Mouse (Mus musculus) ES-E14 (cell line): ENCODE measurements at regions not wholly inside any gene's neighbourhood (a gene's known extent, or its start where the extent isn't known, plus 50 kb on each side); places are given as distances from the start of the nearest gene placed in this dataset.
A peak's percentile ranks its signal among the peaks of the same experiment; 100 is the strongest.

ENCODE experiments used
- DNase-seq: peaks from one replicate; pipeline ENCODE4 v3.0.0-alpha.2; 2013; ENCODE audit warnings: low read depth, low spot score
- H3K27ac ChIP-seq: 2 replicates; pipeline ENCODE4 v1.5.1; 2012; ENCODE audit warnings: low read depth, mild to moderate bottlenecking, low read length, moderate library complexity, mixed read lengths; ENCODE audit not compliant: poor library complexity, insufficient read depth, severe bottlenecking
- H3K36me3 ChIP-seq: 2 replicates; pipeline ENCODE4 v1.6.1; 2012; ENCODE audit warnings: mild to moderate bottlenecking, low read length, moderate library complexity, mixed read lengths; ENCODE audit not compliant: control insufficient read depth, poor library complexity, insufficient read depth, severe bottlenecking
- H3K4me1 ChIP-seq, 2 experiments: fragments of 150-350 bp in 1 of 2; sonication (generic) in 1 of 2; 2 replicates each; pipeline ENCODE4 v1.6.1; 2012; ENCODE audit warnings: low read length in 2 of 2, mild to moderate bottlenecking in 1 of 2, mixed read lengths in 1 of 2; ENCODE audit not compliant: control insufficient read depth in 2 of 2, insufficient read depth in 2 of 2, poor library complexity in 1 of 2
- H3K4me3 ChIP-seq, 2 experiments: fragments of 150-350 bp in 1 of 2; sonication (generic) in 1 of 2; 2 replicates each; pipeline ENCODE4 v1.5.1; 2012; ENCODE audit warnings: low read length in 2 of 2, low read depth in 1 of 2, mild to moderate bottlenecking in 1 of 2, mixed read lengths in 1 of 2; ENCODE audit not compliant: insufficient read depth in 1 of 2, poor library complexity in 1 of 2, severe bottlenecking in 1 of 2
- H3K9ac ChIP-seq: 2 replicates; pipeline ENCODE4 v1.6.1; 2012; ENCODE audit warnings: low read depth, mild to moderate bottlenecking, low read length, mixed read lengths; ENCODE audit not compliant: poor library complexity, insufficient read depth, severe bottlenecking
- H3K9me3 ChIP-seq: fragments of 150-350 bp; sonication (generic); 2 replicates; pipeline ENCODE4 v1.6.1; 2012; ENCODE audit warnings: low read depth, mild to moderate bottlenecking, low read length; ENCODE audit not compliant: control insufficient read depth, insufficient read depth
- CHD2 ChIP-seq: IDR thresholded peaks from 2 replicates; pipeline ENCODE4 v1.6.1; 2014; ENCODE audit warnings: mild to moderate bottlenecking, low read depth, low read length, inconsistent platforms
- HCFC1 ChIP-seq: IDR thresholded peaks from 2 replicates; pipeline ENCODE4 v1.6.1; 2012; ENCODE audit warnings: low read length, inconsistent platforms, borderline replicate concordance; ENCODE audit not compliant: insufficient read depth
- MAFK ChIP-seq: IDR thresholded peaks from 2 replicates; pipeline ENCODE4 v1.6.1; 2014; ENCODE audit warnings: mild to moderate bottlenecking, low read depth, low read length, inconsistent platforms; ENCODE audit not compliant: insufficient read depth
- ZC3H11A ChIP-seq: IDR thresholded peaks from 2 replicates; pipeline ENCODE4 v1.6.1; 2012; ENCODE audit warnings: low read depth, mild to moderate bottlenecking, inconsistent platforms, low read length, borderline replicate concordance
- ZNF384 ChIP-seq: IDR thresholded peaks from 2 replicates; pipeline ENCODE4 v1.6.1; 2012; ENCODE audit warnings: low read depth, low read length, inconsistent platforms
- in situ Hi-C, 2 experiments: fragments of 600-800 bp; cut with MboI; formaldehyde crosslinking; loops; one replicate each; pipeline ENCODE4 v1.15.1; 2025; ENCODE audit warnings: low sequenced_read_pairs in 2 of 2, inconsistent platforms in 1 of 2; ENCODE audit not compliant: unreplicated experiment in 2 of 2

DNA sequence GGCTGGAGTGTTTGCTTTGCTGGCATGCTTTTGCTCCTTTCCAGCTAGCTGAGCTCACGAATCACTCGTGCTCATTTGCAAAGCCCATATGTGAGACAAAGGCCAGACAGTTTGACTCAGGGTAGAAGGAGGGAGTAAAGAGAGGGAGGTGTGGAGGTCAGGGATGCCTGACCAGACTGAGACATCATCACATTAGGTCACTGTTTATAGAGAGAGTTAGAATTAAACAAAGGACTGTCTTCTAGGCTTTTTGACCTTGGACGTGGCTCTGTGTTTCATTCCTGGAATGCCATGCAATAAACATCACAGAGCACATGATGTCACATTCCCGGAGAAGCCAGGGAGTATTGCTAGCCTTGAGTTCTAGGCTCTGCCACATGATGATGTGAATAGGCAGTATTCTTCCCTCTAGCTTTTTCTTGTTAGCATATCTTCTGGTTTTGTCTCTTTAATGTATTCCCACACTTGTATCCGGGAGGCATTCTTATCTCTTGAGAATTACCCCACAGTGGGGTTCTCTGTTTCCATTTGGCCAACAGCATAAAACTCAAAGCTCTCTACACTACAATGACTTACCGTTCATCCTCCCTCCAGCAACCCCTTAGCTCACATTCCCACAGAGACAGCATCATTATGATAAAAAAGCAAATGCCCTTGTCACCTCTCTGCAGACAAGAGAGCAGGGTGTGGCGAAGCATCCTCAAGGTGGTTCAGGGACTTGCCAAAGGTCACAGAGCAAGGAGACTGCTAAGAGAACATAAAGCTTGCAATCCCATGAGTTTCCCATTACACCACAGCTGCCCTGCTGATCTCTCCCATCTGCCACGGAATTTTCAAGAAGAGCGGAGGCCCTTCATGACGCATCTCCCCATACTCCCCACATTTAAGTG lies 301.3 kb downstream of the Cd83 start:
- peak; percentile 45 for DNase-seq
- H3K36me3 ChIP-seq, result no peaks in the 10 kb centered on the region
- 0 out of 2 replicates have a peak, but pooled peaks have one; percentile 7 for TF ChIP-seq MAFK
- 0 out of 2 replicates have a peak, but pooled peaks have one; percentile 17 for TF ChIP-seq ZNF384
- no peak; the same call in 1 of the 2 replicates for TF ChIP-seq CHD2
- no peak overlapping the region for H3K4me3 ChIP-seq
- H3K4me1 ChIP-seq, result peaks cover 6 to 9% of the 10 kb centered on the region in 2 experiments; a peak in 2 of 4 replicates
- in situ Hi-C loops, result no loop called here
- no peak overlapping the region for H3K9ac ChIP-seq
- no peaks in the 10 kb centered on the region for H3K9me3 ChIP-seq
- no peak overlapping the region for H3K27ac ChIP-seq

DNA sequence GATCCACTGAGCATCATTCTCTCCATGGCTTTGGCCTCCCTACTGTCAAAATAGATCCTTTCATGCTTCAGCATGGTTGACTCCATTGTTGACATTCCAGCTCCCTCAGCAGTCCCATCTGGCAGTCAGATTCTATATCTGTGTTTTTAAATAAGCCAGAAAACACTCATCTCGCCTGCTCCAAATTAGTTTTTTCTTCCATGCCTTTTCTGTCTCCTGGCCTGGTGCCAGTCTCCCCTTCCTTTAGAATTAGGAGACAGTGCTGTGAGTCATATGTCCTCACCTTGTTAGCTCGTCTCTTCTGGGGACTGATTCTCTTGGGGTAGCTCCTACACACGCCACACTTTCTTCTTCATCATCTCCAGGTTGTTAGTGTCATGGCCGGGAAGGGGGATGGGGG lies 302.2 kb downstream of the Cd83 start:
- DNase-seq, result no peak
- in situ Hi-C loops, result no loop called here
- no peaks in the 10 kb centered on the region for H3K36me3 ChIP-seq

DNA sequence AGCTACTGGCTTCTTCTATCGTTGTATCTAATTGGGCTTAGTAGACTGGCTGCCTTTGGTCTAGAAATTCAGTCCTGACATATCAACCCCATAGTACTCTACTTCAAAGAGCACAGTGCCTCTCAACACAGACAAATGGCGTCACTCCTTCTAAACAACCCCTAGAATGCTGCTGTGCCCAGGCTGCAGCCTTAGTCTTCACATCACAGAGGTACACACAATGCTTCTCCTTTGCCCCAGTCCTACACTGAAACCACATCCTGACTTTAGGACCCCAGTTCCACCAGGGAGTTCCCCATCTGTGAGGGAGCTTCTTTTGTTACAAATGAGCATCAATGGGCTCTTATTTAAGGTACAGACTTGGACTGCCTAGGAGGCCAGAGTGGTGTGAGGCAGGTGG lies 312.6 kb downstream of the Cd83 start:
- no peaks in the 10 kb centered on the region for H3K4me1 ChIP-seq
- TF ChIP-seq MAFK, result no peak
- no peak for TF ChIP-seq ZC3H11A
- TF ChIP-seq CHD2, result no peak
- no peak for TF ChIP-seq ZNF384
- no peak for DNase-seq
- H3K4me3 ChIP-seq, result no peak overlapping the region
- in situ Hi-C loops, result no loop called here
- H3K9ac ChIP-seq, result no peak overlapping the region
- H3K27ac ChIP-seq, result no peak overlapping the region
- H3K36me3 ChIP-seq, result no peaks in the 10 kb centered on the region
- H3K9me3 ChIP-seq, result no peaks in the 10 kb centered on the region

More for the DNA sequence above, 302.2 kb downstream of the Cd83 start:
- H3K27ac ChIP-seq, result no peak overlapping the region
- H3K9ac ChIP-seq, result no peak overlapping the region
- peaks cover 6 to 9% of the 10 kb centered on the region in 2 experiments; a peak in 2 of 4 replicates for H3K4me1 ChIP-seq
- H3K9me3 ChIP-seq, result no peaks in the 10 kb centered on the region
- TF ChIP-seq HCFC1, result no peak
- TF ChIP-seq ZC3H11A, result no peak
- TF ChIP-seq CHD2, result no peak
- TF ChIP-seq ZNF384, result no peak
- TF ChIP-seq MAFK, result no peak
- H3K4me3 ChIP-seq, result no peak overlapping the region

DNA sequence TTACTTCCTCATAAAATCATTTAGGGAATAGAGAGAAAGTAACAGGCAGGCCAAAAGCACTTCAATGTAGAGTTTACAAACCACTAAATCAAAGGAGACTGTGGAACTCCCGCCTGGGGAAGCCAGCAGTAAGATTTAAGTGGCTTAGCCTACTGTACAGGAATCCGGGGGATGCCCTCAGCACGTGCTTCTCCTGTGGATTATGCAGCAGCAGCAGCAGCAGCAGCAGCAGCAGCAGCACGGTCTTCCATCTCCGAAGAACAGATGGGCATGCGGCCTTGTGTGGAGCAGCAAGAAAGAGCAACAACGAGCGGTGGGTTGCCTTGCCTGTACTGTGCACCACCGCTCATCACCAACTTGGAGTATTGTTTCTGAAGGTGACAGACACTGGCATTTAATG lies 314.9 kb downstream of the Cd83 start:
- no peak overlapping the region for H3K27ac ChIP-seq
- no peak for DNase-seq
- no peaks in the 10 kb centered on the region for H3K36me3 ChIP-seq
- H3K9ac ChIP-seq, result no peak overlapping the region
- H3K9me3 ChIP-seq, result no peaks in the 10 kb centered on the region
- no peak overlapping the region for H3K4me3 ChIP-seq
- TF ChIP-seq ZNF384, result no peak
- no peak for TF ChIP-seq CHD2
- no peak for TF ChIP-seq HCFC1
- no peak for TF ChIP-seq ZC3H11A
- no peak for TF ChIP-seq MAFK
- in situ Hi-C loops, result no loop called here
- H3K4me1 ChIP-seq, result no peaks in the 10 kb centered on the region
